Mouse (Mus musculus): ENCODE data around the gene Samt2. TPM values are rescaled to one million over a fixed set of nuclear protein-coding genes. Genes with fewer than 3 reads are reported as not detected.
"Not testable (repeated sequence)": the region's sequence is repeated elsewhere in the genome, so short reads cannot be mapped to it uniquely, and the experiment has no call there.

Samt2 gene
- polyA plus RNA-seq (2015; fragmentation: Nextera tagmentation; extraction: Ambion mirVana), result not detected in 2 replicates

DNA sequence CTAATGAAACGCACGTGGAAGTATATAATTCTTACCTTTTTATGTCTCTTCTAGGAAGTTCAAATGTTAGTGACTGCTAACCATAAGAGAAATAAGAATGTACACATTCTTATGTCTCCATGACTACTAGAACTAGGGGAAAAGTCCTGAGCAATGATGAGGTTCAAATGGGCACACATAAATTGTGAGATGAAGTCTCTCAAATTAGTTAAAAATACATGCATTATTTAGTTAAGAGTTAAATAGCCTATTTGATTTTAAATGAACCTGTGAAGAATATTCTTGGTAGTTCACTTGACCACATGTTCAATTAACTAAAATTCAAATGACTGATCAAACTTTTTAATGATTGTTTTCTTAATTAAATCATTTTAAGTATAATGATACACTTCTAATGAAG is at the start of gene Samt2:
TSS of gene Samt2 (minus strand) at position 101 of the 400 bp plus-strand sequence.
- H3K36me3 ChIP-seq; H3K4me1 ChIP-seq; H3K4me2 ChIP-seq; H3K4me3 ChIP-seq (replicated peaks); H3K9ac ChIP-seq; ATAC-seq (replicated peaks; ENCODE audit: low FRiP score); H3K27ac ChIP-seq; H3K27me3 ChIP-seq; H3K9me3 ChIP-seq (replicated peaks): not testable (repeated sequence)
- 57% methylated on average over 2 of the region's 2 CpGs for WGBS

Other genes starting within 250 kb of the Samt2 start
- not detected in 2 replicates for gene 4930524N10Rik, start 236.0 kb downstream of the Samt2 start, polyA plus RNA-seq (2015; fragmentation: Nextera tagmentation; extraction: Ambion mirVana)
- not detected in 2 replicates for gene Samt4, start 97.4 kb downstream of the Samt2 start, polyA plus RNA-seq (2015; fragmentation: Nextera tagmentation; extraction: Ambion mirVana)

Measured in kidney, embryonic 15.5 days (tissue).